12 mouse cellular contexts compared by ENCODE assay signal in genomic region chr16:30034001-30034400, GRCm38 (mm10). TPM values are rescaled to one million over a fixed set of nuclear protein-coding genes. Genes with fewer than 3 reads are reported as not detected.
A peak's percentile ranks its signal among the peaks of the same experiment; 100 is the strongest.
DNase-seq lines count a peak whose midpoint lies in the region; ATAC-seq and TF ChIP-seq lines count a peak whose summit lies in the region.
"Had no signal": no experiment of that assay in that cellular context is flagged by ENCODE, and none has a peak within 500 bp of the region (broad histone marks: within the 10 kb centered on the region; RNA-seq: fewer than 3 reads in every experiment).

No protein-coding gene starts in this region.

- peaks cover 12% of the 10 kb centered on the region; the same call in 1 of the 2 replicates for H3K27me3 ChIP-seq in heart, embryonic 13.5 days (replicated peaks)
- peaks cover 11% of the 10 kb centered on the region for H3K27me3 ChIP-seq in heart, embryonic 12.5 days (replicated peaks)
- no peaks in the 10 kb centered on the region for H3K27me3 ChIP-seq in thymus, adult 2 months (ENCODE audit: control insufficient read depth, insufficient read depth, low read length)
- peaks cover 68% of the 10 kb centered on the region for H3K27me3 ChIP-seq in embryonic facial prominence, embryonic 10.5 days (replicated peaks; ENCODE audit: low read depth, poor library complexity, severe bottlenecking)
- no peaks in the 10 kb centered on the region for H3K27me3 ChIP-seq in stomach, embryonic 16.5 days (ENCODE audit: control insufficient read depth, insufficient read depth, low read length)

- H3K4me2 ChIP-seq in heart, embryonic 13.5 days, result no peak overlapping the region
- H3K4me2 ChIP-seq in heart, embryonic 12.5 days, result no peak overlapping the region
- 0 out of 2 replicates have a peak overlapping the region, but pooled peaks have one; percentile 14 for H3K4me2 ChIP-seq in stomach, embryonic 16.5 days (ENCODE audit: low read depth, low read length)

- peak; percentile 12 for DNase-seq in thymus, postnatal 14 days
- no peak for DNase-seq in thymus, adult 2 months
- DNase-seq in embryonic facial prominence, embryonic 10.5 days (ENCODE audit: low spot score), result peak; percentile 37
- DNase-seq in natural killer cell, adult 2 months (ENCODE audit: low spot score in 2 of 2), result no peak
- DNase-seq: cerebellum, postnatal 25 days; right cerebral cortex, postnatal 25 days had no signal

- H3K36me3 ChIP-seq in heart, embryonic 13.5 days, result no peaks in the 10 kb centered on the region
- no peaks in the 10 kb centered on the region for H3K36me3 ChIP-seq in heart, embryonic 12.5 days
- no peaks in the 10 kb centered on the region for H3K36me3 ChIP-seq in thymus, adult 2 months (ENCODE audit: control insufficient read depth, insufficient read depth, low read length)
- H3K36me3 ChIP-seq in embryonic facial prominence, embryonic 10.5 days (replicated peaks), result no peaks in the 10 kb centered on the region
- H3K36me3 ChIP-seq in stomach, embryonic 16.5 days (ENCODE audit: control insufficient read depth, insufficient read depth, low read length), result no peaks in the 10 kb centered on the region

- H3K9me3 ChIP-seq in heart, embryonic 13.5 days, result no peaks in the 10 kb centered on the region
- H3K9me3 ChIP-seq in heart, embryonic 12.5 days (replicated peaks), result no peaks in the 10 kb centered on the region
- no peaks in the 10 kb centered on the region for H3K9me3 ChIP-seq in embryonic facial prominence, embryonic 10.5 days
- H3K9me3 ChIP-seq in stomach, embryonic 16.5 days (replicated peaks; ENCODE audit: control insufficient read depth, low read length), result no peaks in the 10 kb centered on the region

- WGBS in heart, embryonic 13.5 days, result 35% methylated on average over 4 of the region's 4 CpGs
- WGBS in heart, embryonic 12.5 days, result 53% methylated on average over 4 of the region's 4 CpGs
- WGBS in thymus, adult 2 months, result 53% methylated on average over 4 of the region's 4 CpGs
- 34% methylated on average over 4 of the region's 4 CpGs for WGBS in embryonic facial prominence, embryonic 10.5 days
- WGBS in stomach, embryonic 16.5 days, result 46% methylated on average over 4 of the region's 4 CpGs

- H3K4me1 ChIP-seq in heart, embryonic 13.5 days, result peaks cover 14% of the 10 kb centered on the region
- H3K4me1 ChIP-seq in heart, embryonic 12.5 days (replicated peaks), result peaks cover 18% of the 10 kb centered on the region
- H3K4me1 ChIP-seq in thymus, adult 2 months (replicated peaks; ENCODE audit: control insufficient read depth, insufficient read depth, low read length), result peaks cover 3% of the 10 kb centered on the region; the same call in 1 of the 2 replicates
- H3K4me1 ChIP-seq in embryonic facial prominence, embryonic 10.5 days, result peaks cover 62% of the 10 kb centered on the region
- H3K4me1 ChIP-seq in stomach, embryonic 16.5 days (ENCODE audit: control insufficient read depth, insufficient read depth, low read length), result peaks cover 17% of the 10 kb centered on the region

- no peak overlapping the region for H3K27ac ChIP-seq in heart, embryonic 13.5 days (replicated peaks)
- no peak overlapping the region for H3K27ac ChIP-seq in heart, embryonic 12.5 days (ENCODE audit: poor library complexity, severe bottlenecking)
- H3K27ac ChIP-seq in thymus, adult 2 months (ENCODE audit: control insufficient read depth, insufficient read depth, low read length), result no peak overlapping the region
- H3K27ac ChIP-seq in embryonic facial prominence, embryonic 10.5 days (replicated peaks), result peak overlapping the region; percentile 59
- peak overlapping the region; percentile 74 for H3K27ac ChIP-seq in stomach, embryonic 16.5 days (ENCODE audit: low read length)
- H3K27ac ChIP-seq: macrophage had no signal

- H3K9ac ChIP-seq in heart, embryonic 13.5 days, result no peak overlapping the region
- no peak overlapping the region for H3K9ac ChIP-seq in heart, embryonic 12.5 days
- peak overlapping the region; percentile 46; the same call in 1 of the 2 replicates for H3K9ac ChIP-seq in stomach, embryonic 16.5 days (ENCODE audit: low read length)

- 0 out of 2 replicates have a peak, but pooled peaks have one; percentile 29 for ATAC-seq in heart, embryonic 13.5 days (ENCODE audit: extremely low read depth, insufficient number of reproducible peaks, low FRiP score, low TSS enrichment)
- ATAC-seq in heart, embryonic 12.5 days (ENCODE audit: insufficient number of reproducible peaks, low FRiP score), result no peak
- peak; percentile 71; the same call in 1 of the 2 replicates for ATAC-seq in stomach, embryonic 16.5 days (ENCODE audit: insufficient read depth, low FRiP score)
- ATAC-seq in activated CD4-positive, CD25-positive, alpha-beta regulatory T cell, adult 4 months, result no peak
- ATAC-seq: CD4-positive, CD25-positive, alpha-beta regulatory T cell, adult 4 months had no signal

- H3K4me3 ChIP-seq in heart, embryonic 13.5 days, result no peak overlapping the region
- no peak overlapping the region for H3K4me3 ChIP-seq in heart, embryonic 12.5 days
- H3K4me3 ChIP-seq in thymus, adult 2 months (ENCODE audit: control insufficient read depth, insufficient read depth, low read length), result no peak overlapping the region
- no peak overlapping the region for H3K4me3 ChIP-seq in embryonic facial prominence, embryonic 10.5 days
- no peak overlapping the region for H3K4me3 ChIP-seq in stomach, embryonic 16.5 days (replicated peaks; ENCODE audit: low read length)

- TF ChIP-seq POLR2A in thymus, adult 2 months (IDR thresholded peaks at IDR 0.05; ENCODE audit: control insufficient read depth, extremely low read depth, insufficient read depth, low read length, poor library complexity), result no peak

- TF ChIP-seq CTCF in thymus, adult 2 months (IDR thresholded peaks at IDR 0.05; ENCODE audit: borderline replicate concordance, control insufficient read depth, extremely low read depth, insufficient read depth, low read length, poor library complexity), result no peak

RNA-seq across cellular contexts. Expression of gene Hes1, which starts 30.2 kb away (rescaled TPM):
- polyA plus RNA-seq in heart, embryonic 13.5 days (2015; fragmentation: Nextera tagmentation; extraction: Ambion mirVana), result 19.9 and 21.4 TPM in 2 replicates
- polyA plus RNA-seq in heart, embryonic 12.5 days (2016; fragmentation: Nextera tagmentation; extraction: Ambion mirVana), result 32.7 and 34.7 TPM in 2 replicates
- 33.4 and 40.6 TPM in 2 replicates for polyA plus RNA-seq in thymus, adult 2 months (2012; rRNA removed)
- 43.3 and 47.2 TPM in 2 replicates for polyA plus RNA-seq in embryonic facial prominence, embryonic 10.5 days (2016; fragmentation: Nextera tagmentation; extraction: Ambion mirVana)
- polyA plus RNA-seq in stomach, embryonic 16.5 days (2015; fragmentation: Nextera tagmentation; extraction: Ambion mirVana), result 34.4 and 38.5 TPM in 2 replicates
- not detected for polyA plus RNA-seq in activated CD4-positive, CD25-positive, alpha-beta regulatory T cell, adult 4 months (2017; shearing (Covaris generic))
- polyA plus RNA-seq: macrophage had no signal

Comparison
In these comparisons a context has a peak if more than half of its experiments do, and no peak if none do; other contexts are left out.
1. ATAC-seq: peak in heart, embryonic 13.5 days (single experiment) and stomach, embryonic 16.5 days (single experiment); none in heart, embryonic 12.5 days (single experiment) and activated CD4-positive, CD25-positive, alpha-beta regulatory T cell, adult 4 months (single experiment).
2. DNase-seq: peak in thymus, postnatal 14 days (single experiment) and embryonic facial prominence, embryonic 10.5 days (single experiment); none in thymus, adult 2 months (single experiment) and natural killer cell, adult 2 months (0 of 2).
3. H3K27ac ChIP-seq: peak in embryonic facial prominence, embryonic 10.5 days (single experiment) and stomach, embryonic 16.5 days (single experiment); none in heart, embryonic 13.5 days (single experiment), heart, embryonic 12.5 days (single experiment) and thymus, adult 2 months (single experiment).
4. RNA of gene Hes1, which starts 30.2 kb away (polyA plus RNA-seq): 43.3 to 47.2 TPM in embryonic facial prominence, embryonic 10.5 days, 34.4 to 38.5 TPM in stomach, embryonic 16.5 days, 33.4 to 40.6 TPM in thymus, adult 2 months, 32.7 to 34.7 TPM in heart, embryonic 12.5 days and 19.9 to 21.4 TPM in heart, embryonic 13.5 days; not detected in activated CD4-positive, CD25-positive, alpha-beta regulatory T cell, adult 4 months; every median in the first group is over 10 times any median in the second.